Mouse (Mus musculus): Measurements from ENCODE around the gene Ndufaf4.

GRCm38 (mm10) chr4:24915631-24916030, 17.7 kb downstream of the Ndufaf4 start:
- TF ChIP-seq POLR2A (IDR thresholded peaks at IDR 0.05; ENCODE audit: borderline replicate concordance, extremely low read depth, insufficient read depth, insufficient read length, poor library complexity, severe bottlenecking) (no peak), CTCF (IDR thresholded peaks at IDR 0.05; ENCODE audit: borderline replicate concordance, extremely low read depth, insufficient read depth, insufficient read length) (no peak)
